Mouse (Mus musculus) E14TG2a.4 (cell line): Measurements from ENCODE around the gene Kif21b.

Experiments
- H3K27me3 ChIP-seq: 2 replicates; pipeline ENCODE4 v1.6.1; 2014; ENCODE audit warnings: low read length, control low read depth; ENCODE audit not compliant: insufficient read depth
- H3K36me3 ChIP-seq: 2 replicates; pipeline ENCODE4 v1.6.1; 2014; ENCODE audit warnings: low read length, control low read depth; ENCODE audit not compliant: insufficient read depth
- H3K4me1 ChIP-seq: replicated peaks from 2 replicates; pipeline ENCODE4 v1.6.1; 2014; ENCODE audit warnings: low read depth, low read length, control low read depth
- H3K4me3 ChIP-seq: replicated peaks from 2 replicates; pipeline ENCODE4 v1.5.1; 2014; ENCODE audit warnings: mild to moderate bottlenecking, low read length
- H3K9me3 ChIP-seq: 2 replicates; pipeline ENCODE4 v1.6.1; 2014; ENCODE audit warnings: low read length, control low read depth
- CTCF ChIP-seq: conservative IDR thresholded peaks from 2 replicates; pipeline ENCODE4 v1.5.1; 2014; ENCODE audit warnings: low read length
- NANOG ChIP-seq: IDR thresholded peaks from 2 replicates; pipeline ENCODE4 v1.6.1; 2014; ENCODE audit warnings: borderline replicate concordance, low read length, mixed read lengths
- POU5F1 ChIP-seq: IDR thresholded peaks from 2 replicates; pipeline ENCODE4 v1.6.1; 2014; ENCODE audit warnings: low read length, borderline replicate concordance

The Kif21b gene

GRCm38 (mm10) chr1:136120785-136121184 lies 10.4 kb upstream of the Kif21b start:
- H3K9me3 ChIP-seq, result no peaks in the 10 kb centered on the region
- no peaks in the 10 kb centered on the region for H3K36me3 ChIP-seq
- H3K27me3 ChIP-seq, result peaks cover 26% of the 10 kb centered on the region
- H3K4me3 ChIP-seq, result no peak overlapping the region
- peaks cover 31% of the 10 kb centered on the region for H3K4me1 ChIP-seq
- TF ChIP-seq POU5F1 (no peak), CTCF (no peak), NANOG (no peak)

- H3K36me3 ChIP-seq, result no peaks in the 10 kb centered on the region
- peaks cover 27% of the 10 kb centered on the region for H3K4me1 ChIP-seq
- H3K27me3 ChIP-seq, result peaks cover 36% of the 10 kb centered on the region
- H3K4me3 ChIP-seq, result no peak overlapping the region
- TF ChIP-seq NANOG (no peak), POU5F1 (no peak), CTCF (no peak)
- H3K9me3 ChIP-seq, result no peaks in the 10 kb centered on the region
Measured at GRCm38 (mm10) chr1:136122030-136122429, 9.2 kb upstream of the Kif21b start.

- peaks cover 55% of the 10 kb centered on the region for H3K27me3 ChIP-seq
- peaks cover 27% of the 10 kb centered on the region for H3K4me1 ChIP-seq
- no peak overlapping the region for H3K4me3 ChIP-seq
- no peaks in the 10 kb centered on the region for H3K9me3 ChIP-seq
- TF ChIP-seq POU5F1, result no peak
- H3K36me3 ChIP-seq, result no peaks in the 10 kb centered on the region
Measured at GRCm38 (mm10) chr1:136126159-136126765, 4.9 kb upstream of the Kif21b start.

- H3K4me1 ChIP-seq, result peaks cover 27% of the 10 kb centered on the region
- H3K36me3 ChIP-seq, result no peaks in the 10 kb centered on the region
- H3K9me3 ChIP-seq, result no peaks in the 10 kb centered on the region
- H3K4me3 ChIP-seq, result no peak overlapping the region
- H3K27me3 ChIP-seq, result peaks cover 61% of the 10 kb centered on the region
- TF ChIP-seq CTCF (no peak), NANOG (no peak), POU5F1 (no peak)
Measured at GRCm38 (mm10) chr1:136126895-136127294, 4.3 kb upstream of the Kif21b start.

GRCm38 (mm10) chr1:136127856-136128255 lies 3.3 kb upstream of the Kif21b start:
- no peak overlapping the region for H3K4me3 ChIP-seq
- peaks cover 33% of the 10 kb centered on the region for H3K4me1 ChIP-seq
- no peaks in the 10 kb centered on the region for H3K9me3 ChIP-seq
- H3K27me3 ChIP-seq, result peaks cover 71% of the 10 kb centered on the region
- TF ChIP-seq CTCF (no peak), POU5F1 (no peak)
- no peaks in the 10 kb centered on the region for H3K36me3 ChIP-seq

- TF ChIP-seq NANOG (no peak), POU5F1 (no peak), CTCF (no peak)
- Histone ChIP-seq H3K27me3 (peaks cover 76% of the 10 kb centered on the region), H3K4me3 (no peak overlapping the region), H3K36me3 (no peaks in the 10 kb centered on the region), H3K4me1 (peaks cover 37% of the 10 kb centered on the region), H3K9me3 (no peaks in the 10 kb centered on the region)
Measured at GRCm38 (mm10) chr1:136128416-136128815, 2.8 kb upstream of the Kif21b start.

- Histone ChIP-seq H3K4me1 (peaks cover 40% of the 10 kb centered on the region), H3K9me3 (no peaks in the 10 kb centered on the region), H3K4me3 (no peak overlapping the region), H3K36me3 (no peaks in the 10 kb centered on the region), H3K27me3 (peaks cover 76% of the 10 kb centered on the region)
- TF ChIP-seq CTCF, result no peak
- TF ChIP-seq NANOG, result no peak
- TF ChIP-seq POU5F1, result no peak
Measured at GRCm38 (mm10) chr1:136128944-136129589, 2.1 kb upstream of the Kif21b start.

- TF ChIP-seq CTCF (no peak), NANOG (no peak), POU5F1 (no peak)
Measured at GRCm38 (mm10) chr1:136130107-136130506, 1.1 kb upstream of the Kif21b start.

GRCm38 (mm10) chr1:136131603-136132291 lies 558 bp downstream of the Kif21b start:
- Histone ChIP-seq H3K36me3 (no peaks in the 10 kb centered on the region), H3K4me1 (peaks cover 60% of the 10 kb centered on the region), H3K27me3 (peaks cover 79% of the 10 kb centered on the region), H3K9me3 (no peaks in the 10 kb centered on the region), H3K4me3 (peak overlapping the region; percentile 89)
- no peak for TF ChIP-seq POU5F1
- no peak for TF ChIP-seq NANOG
- no peak for TF ChIP-seq CTCF

More at GRCm38 (mm10) chr1:136130107-136130506, 1.1 kb upstream of the Kif21b start:
- peak overlapping the region; percentile 35 for H3K4me3 ChIP-seq
- H3K27me3 ChIP-seq, result peaks cover 78% of the 10 kb centered on the region
- H3K36me3 ChIP-seq, result no peaks in the 10 kb centered on the region
- H3K4me1 ChIP-seq, result peaks cover 45% of the 10 kb centered on the region
- H3K9me3 ChIP-seq, result no peaks in the 10 kb centered on the region
